Mouse (Mus musculus) granulocyte monocyte progenitor cell, adult 5-6 weeks (primary cell): ENCODE measurements around the gene Vgll4. TPM values are rescaled to one million over a fixed set of nuclear protein-coding genes. Genes with fewer than 3 reads are reported as not detected.

Source experiments
- ATAC-seq: replicated peaks from 2 replicates; pipeline ENCODE4 v1.8.0; 2016; ENCODE audit warnings: mild to moderate bottlenecking, moderate TSS enrichment, inconsistent platforms; ENCODE audit not compliant: poor library complexity, severe bottlenecking
- total RNA-seq, 2 experiments: library from RNA; stranded (forward) in 1 of 2; stranded (reverse) in 1 of 2; fragments of 200-712, 200-1000 nt in 1 of 2; fragments of >200 nt in 1 of 2; fragmentation: Nextera tagmentation in 1 of 2; gene quantifications; 2 replicates each; pipeline ENCODE4 v1.2.3; 2014 to 2017

Gene Vgll4
- total RNA-seq, 2 experiments from 2014 or later, result 16.5 to 16.9 TPM

DNA sequence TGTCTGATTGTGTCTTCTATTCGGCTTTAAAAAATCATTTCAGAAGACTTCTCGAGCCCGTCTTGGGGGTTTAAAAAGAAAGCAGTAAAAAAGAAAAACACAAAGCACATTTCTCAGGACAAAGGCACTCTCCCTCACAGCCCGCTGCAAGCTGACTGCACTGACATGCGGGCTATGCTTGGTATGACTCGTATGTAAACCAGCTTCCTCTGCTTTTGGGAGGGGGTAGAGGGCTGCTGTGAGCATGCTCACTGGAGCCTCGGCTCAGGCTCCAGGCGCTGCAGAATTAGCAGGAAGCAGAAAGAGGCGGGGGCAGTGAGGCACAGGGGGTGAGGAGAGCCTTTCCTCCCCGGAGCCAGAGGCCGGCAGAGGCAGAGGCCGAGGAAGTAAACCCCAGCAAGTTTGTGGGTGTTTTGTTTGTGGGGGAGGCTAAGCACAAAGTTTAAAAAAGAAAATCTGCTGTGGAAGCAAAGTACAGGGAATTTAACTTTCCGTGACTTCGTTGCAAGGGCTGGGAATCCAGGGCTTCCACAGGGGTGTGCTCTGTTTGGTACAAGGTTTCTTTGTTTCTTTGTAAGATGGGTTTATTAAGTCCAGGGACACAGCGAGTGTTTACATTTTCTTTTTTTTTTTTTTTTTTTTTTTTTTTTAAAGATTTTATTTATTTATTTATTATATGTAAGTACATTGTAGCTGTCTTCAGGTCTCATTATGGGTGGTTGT lies 48.0 kb downstream of the Vgll4 start:
- ATAC-seq, result peak; percentile 81

DNA sequence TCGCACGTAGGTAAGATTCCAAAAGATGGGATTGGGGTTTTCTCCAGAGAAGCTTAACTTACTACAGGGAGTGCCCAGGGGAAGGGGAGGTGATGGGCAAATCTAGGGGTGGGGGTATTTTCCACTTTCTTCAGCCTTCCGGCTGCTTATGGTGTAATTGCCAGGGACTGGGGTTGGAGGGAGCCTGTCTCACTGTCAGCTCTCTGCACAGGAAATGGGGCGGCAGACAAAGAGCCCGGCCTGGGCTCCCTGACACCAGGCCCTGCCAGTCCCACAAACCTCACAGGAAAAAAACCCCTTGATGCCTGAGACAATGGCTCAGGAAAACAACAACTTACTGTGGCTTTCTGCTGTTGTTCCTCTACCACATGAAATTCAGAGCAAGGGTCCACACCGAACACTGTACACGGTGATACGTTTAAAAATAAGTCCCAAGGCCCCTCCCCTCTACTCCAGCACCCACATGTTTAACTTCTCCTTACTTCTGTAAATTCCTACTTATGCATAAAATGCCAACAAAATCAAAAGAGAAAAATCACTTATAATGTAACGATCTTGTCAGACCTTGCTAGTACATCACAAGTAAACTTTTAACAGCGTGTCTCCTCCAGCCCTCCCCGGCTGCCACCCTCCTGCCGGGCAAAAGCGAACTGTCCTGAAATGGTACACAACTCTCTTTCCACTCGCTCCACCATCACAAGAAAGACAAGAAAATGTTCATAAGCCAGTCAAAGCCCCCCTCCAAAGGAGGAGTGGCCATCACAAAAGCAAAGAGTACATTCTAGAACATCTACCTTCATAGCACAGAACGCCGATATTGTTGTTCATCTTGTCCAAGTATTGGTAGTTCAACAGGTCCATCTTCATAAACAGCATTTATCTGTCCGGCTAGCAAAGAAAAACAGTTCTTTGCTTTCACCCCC lies 49.0 kb downstream of the Vgll4 start:
- peak; percentile 44 for ATAC-seq

- ATAC-seq, result no peak
Measured at GRCm38 (mm10) chr6:114919670-114920313, 50.0 kb downstream of the Vgll4 start.

- no peak for ATAC-seq
Measured at GRCm38 (mm10) chr6:114918994-114919393, 50.8 kb downstream of the Vgll4 start.

DNA sequence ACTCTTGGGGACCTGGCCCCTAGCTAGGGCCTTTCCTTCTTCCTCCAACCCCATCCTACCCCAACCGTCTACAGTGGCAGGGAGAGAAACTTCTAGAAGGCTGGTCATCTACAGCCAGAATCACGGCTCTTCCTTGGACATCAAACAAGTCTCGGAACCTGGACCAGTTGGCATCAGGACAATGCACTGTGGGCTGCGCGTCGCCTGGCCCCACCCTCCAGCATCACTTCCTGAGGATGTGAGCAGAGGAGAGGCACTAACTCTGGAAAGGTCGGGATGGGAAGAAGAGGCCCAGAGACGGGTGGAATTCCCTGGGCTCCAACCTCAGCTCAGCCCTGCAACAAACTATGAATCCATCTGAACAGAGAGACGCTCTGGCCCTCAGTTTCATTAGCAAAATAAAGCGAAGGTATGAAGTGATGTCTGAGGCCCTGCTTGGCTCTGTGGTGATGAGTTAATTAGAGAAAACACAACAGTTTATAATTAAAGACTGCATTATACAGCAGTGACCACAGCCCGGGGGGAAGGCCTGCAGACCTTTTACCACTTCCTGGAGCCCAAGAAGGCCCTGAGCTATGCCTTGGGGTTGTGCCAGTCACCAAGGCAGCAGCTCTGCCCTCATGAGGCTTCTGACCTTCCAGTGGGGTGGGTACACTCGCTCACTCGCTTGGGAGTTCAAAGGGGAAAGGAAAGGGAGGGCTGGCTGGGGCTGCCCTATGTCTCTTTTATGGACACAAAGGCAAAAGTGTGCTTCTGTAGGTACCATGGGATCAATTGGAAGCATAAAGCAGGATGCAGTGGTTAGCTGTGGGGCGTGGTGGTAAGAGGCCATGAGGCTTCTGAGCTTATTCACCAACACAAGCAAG lies 51.8 kb downstream of the Vgll4 start:
- ATAC-seq, result peak; percentile 8; the same call in 1 of the 2 replicates

GRCm38 (mm10) chr6:114917129-114917528 lies 52.7 kb downstream of the Vgll4 start:
- no peak for ATAC-seq

GRCm38 (mm10) chr6:114916715-114916992 lies 53.1 kb downstream of the Vgll4 start:
- no peak for ATAC-seq

DNA sequence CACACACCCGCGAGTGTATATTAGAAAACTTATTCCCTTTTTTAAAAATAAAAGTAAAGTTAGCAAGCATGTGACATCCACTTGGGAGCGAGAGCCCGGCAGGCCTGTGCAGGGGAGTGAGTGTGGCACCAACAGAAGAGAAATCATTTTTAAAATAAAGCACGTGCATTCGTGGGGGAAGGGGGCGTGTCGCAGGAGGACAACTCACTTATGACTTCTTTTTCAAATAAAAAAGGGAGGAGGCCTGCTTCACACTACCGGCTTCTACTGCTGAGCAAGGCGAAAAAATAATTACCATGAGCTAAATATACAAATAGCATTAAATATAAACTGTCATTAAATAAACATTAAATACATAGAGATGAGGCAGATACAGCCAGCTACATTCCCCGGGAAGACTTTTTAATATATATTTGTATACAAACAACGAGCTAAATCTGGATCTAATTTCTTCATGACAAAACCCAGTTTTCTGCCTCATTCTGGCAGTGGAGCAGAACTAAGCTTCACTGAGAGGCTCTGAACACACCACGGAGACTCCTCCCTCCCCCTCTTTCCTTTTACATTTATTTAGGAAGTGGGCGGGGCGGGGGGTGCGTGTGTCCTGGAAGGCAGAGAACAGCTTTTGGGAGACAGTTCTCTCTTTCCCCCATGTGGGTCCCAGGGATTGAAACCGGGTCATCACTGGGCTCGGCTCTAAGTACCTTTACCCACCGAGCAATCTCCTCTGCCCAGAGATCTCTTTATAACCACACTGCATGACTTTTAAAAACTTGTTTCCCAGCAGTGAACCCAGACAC lies 53.7 kb downstream of the Vgll4 start:
- ATAC-seq, result peak; percentile 56

DNA sequence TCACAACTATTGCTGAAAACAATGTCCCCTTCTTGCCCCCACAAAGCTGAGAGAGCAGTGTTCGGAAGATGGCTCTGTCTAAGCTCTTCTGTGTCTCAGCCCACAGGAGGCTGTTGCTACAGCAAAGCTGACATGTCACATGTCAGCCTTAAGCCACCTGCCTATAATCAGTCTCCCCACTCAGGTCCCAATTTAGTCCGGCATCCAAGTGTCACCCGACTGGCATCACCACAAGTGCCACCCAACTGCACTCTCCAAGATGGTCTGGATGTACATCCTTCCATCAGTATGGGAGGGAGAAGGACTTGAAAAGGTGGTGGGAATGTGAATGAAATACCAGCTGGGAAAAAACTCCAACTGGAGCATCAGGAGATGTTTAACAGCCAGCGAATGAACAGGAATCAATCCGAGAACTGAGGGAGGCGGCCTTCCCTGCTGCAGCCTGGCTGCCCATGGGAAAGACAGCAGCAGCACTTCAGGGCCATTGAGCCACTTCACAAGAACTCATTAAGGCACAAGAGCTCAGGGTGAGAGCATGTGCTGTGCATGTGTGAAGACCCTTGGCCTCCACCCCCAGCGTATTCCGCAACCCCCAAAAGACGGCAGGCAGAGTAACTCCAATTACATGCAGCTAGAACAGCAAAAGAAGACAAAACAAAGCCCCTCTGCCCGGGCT lies 55.6 kb downstream of the Vgll4 start:
- no peak for ATAC-seq

GRCm38 (mm10) chr6:114913142-114913541 lies 56.7 kb downstream of the Vgll4 start:
- no peak for ATAC-seq

DNA sequence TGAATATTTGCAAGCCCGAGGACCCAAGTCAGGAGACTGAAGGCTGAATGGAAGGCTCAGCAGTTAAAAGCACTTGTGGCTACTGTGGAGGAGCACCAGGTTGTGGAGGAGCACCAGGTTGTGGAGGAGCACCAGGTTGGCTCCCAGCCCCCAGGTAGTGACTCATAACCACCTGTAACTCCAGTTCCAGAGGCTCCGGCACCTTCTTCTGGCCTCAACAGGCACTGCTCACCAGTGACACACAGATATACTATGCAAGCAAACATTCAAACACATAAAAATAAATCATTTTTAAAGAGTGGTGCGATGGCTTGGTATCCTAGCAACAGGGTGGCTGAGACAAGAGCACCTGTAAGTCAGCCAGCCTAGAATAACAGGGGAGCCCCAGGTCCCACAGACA lies 58.3 kb downstream of the Vgll4 start:
- no peak for ATAC-seq

DNA sequence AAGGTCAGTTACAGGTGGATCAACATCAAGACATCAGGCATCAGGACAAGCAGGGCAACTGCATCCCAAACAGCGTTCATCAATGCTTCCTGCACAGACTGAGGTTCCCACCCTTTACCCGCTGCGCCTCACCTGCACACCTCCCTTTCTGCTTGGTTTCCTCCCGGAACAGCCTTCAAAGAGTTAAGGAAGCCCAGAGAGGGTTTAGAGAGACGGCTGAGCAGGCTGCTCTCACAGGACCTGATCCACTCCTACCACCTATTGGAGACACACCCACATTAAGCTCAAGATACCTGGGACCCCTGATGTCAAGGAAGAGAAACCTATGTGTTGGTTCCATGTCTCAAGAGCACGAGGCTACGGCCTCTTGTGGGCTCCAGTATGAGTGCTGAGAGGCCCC lies 60.0 kb downstream of the Vgll4 start:
- no peak for ATAC-seq

- peak; percentile 56 for ATAC-seq
Measured at GRCm38 (mm10) chr6:114907459-114907858, 62.3 kb downstream of the Vgll4 start.

DNA sequence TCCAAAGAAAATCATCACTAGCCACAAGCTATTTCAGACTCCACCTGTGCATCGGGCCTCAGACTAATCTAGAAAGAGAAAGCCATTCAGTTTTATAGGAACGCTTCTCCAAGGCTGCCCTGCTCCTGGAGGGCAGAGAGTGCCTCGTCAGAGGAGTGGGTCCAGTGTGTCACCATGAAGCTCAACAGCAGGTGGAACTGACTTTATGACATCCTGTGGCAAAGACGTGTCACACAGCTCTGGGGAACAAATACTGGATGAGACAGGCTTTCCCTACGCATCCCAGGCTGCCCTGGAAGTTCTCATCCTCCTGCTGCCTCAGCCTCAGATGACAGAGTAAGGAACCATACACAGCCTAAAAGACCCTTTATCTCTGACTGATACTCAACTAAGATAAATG lies 63.6 kb downstream of the Vgll4 start:
- ATAC-seq, result no peak

- ATAC-seq, result no peak
Measured at GRCm38 (mm10) chr6:114905253-114906028, 64.4 kb downstream of the Vgll4 start.

DNA sequence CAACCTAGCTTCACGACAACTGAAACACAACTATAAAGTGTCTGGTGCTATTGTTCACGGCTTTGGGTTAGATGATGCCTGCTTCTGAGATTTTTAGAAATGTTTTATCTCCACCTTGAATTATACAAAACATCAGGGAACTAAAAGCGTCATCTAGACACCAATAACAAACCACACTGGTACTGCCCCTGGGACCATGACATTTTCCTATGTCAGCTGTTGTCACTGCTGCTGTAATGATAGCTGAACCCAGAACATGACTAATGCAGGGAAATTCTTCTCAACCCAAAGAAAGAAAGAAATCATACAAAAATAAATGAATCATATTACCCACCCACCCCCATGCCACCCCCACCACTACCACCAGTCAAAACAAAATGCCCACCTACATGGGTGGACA lies 65.0 kb downstream of the Vgll4 start:
- ATAC-seq, result no peak

DNA sequence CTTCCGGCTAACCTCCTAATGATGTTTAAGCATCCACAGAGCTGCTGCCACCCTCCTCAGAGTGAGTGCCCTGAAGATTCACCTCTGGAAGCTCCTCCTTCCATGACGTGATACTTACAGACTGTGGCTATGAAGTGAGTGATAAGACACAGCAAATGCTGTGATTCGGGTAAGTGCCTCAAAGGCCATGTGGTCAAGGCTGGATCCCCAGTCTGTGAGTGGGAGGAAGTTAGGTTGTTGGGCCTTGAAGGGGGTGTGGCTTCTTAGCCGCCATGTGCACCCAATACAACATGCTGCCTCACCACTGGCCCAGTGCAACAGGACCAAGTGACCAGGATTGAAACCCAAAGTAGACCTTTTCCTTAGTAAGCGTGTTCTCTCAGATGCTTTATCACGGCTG lies 65.6 kb downstream of the Vgll4 start:
- peak; percentile 29; the same call in 1 of the 2 replicates for ATAC-seq

DNA sequence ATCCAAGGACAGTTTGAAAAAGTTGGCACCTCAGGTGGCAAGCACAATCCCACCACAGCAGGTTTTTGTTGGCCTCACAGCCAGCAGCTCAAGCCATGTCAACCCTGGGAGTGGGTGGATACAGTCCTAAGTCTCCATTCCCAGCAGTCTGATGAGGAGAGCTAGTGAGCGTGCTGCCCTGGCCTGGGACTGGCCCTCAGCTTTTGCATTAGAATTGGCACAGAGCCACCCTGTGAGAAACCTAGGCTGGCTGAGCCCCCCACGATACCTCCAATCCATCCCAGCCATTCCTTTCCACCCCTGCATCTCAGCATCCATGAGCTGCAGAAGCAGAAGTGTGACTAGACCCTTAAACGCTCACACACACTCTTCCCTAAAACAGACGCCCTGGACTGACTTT lies 67.9 kb downstream of the Vgll4 start:
- ATAC-seq, result peak; percentile 38
